Mouse (Mus musculus) limb, embryonic 10.5 days (tissue): Measurements from ENCODE around the gene Zfp692. TPM values are rescaled to one million over a fixed set of nuclear protein-coding genes. Genes with fewer than 3 reads are reported as not detected.
"Not testable (repeated sequence)": the region's sequence is repeated elsewhere in the genome, so short reads cannot be mapped to it uniquely, and the experiment has no call there.

Source experiments
- DNase-seq: peaks from one replicate; pipeline ENCODE4 v3.0.0-alpha.2; 2017; ENCODE audit warnings: low spot score
- H3K27ac ChIP-seq: fragments of 300-500 bp; sonication (generic); 2 replicates; pipeline ENCODE4 v1.5.1; 2016; ENCODE audit warnings: mild to moderate bottlenecking
- H3K27me3 ChIP-seq: fragments of 300-500 bp; sonication (generic); 2 replicates; pipeline ENCODE4 v1.6.1; 2016; ENCODE audit warnings: low read depth, mild to moderate bottlenecking; ENCODE audit not compliant: poor library complexity, severe bottlenecking
- H3K36me3 ChIP-seq: fragments of 300-500 bp; sonication (generic); 2 replicates; pipeline ENCODE4 v1.6.1; 2016; ENCODE audit warnings: mild to moderate bottlenecking, moderate library complexity
- H3K4me1 ChIP-seq: fragments of 300-500 bp; sonication (generic); 2 replicates; pipeline ENCODE4 v1.6.1; 2016
- H3K4me3 ChIP-seq: fragments of 300-500 bp; sonication (generic); 2 replicates; pipeline ENCODE4 v1.5.1; 2016; ENCODE audit warnings: mild to moderate bottlenecking, moderate library complexity
- H3K9me3 ChIP-seq: fragments of 300-500 bp; sonication (generic); replicated peaks from 2 replicates; pipeline ENCODE4 v1.6.1; 2016; ENCODE audit warnings: mild to moderate bottlenecking
- WGBS: fragments of 180-500 bp; shearing (Covaris S2); methylation state at CpG from one replicate; pipeline ENCODE4 v1.1.7; 2016; 5-methylcytosine and 5-hydroxymethylcytosine counted together
- polyA plus RNA-seq: library from polyadenylated mRNA; unstranded; fragments of >200 nt; fragmentation: Nextera tagmentation; extraction: Ambion mirVana; gene quantifications from 2 replicates; pipeline ENCODE4 v1.2.1, GENCODE M21; 2016

Zfp692 gene
- polyA plus RNA-seq, 1 experiment from 2014 or later = 24.0 TPM

DNA sequence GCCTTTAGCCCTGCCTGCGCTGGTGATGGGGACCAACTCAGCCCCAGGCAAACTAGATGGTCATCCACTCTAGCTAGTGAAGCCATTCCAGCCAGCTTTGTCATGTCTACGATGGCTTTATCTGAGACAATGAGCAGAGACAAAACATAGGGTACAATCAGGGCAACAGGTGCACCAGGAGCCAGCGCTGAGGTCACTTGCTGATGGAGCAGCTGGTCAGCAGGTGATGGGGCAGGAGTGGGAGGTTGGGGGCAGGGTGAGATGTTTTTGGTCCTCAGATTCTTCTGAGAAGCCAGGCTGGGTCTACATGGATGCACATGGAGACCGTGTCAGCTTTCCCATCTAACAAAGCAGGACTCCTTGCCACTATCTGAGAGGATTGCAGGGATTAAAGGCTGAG is 16.1 kb upstream of the Zfp692 start:
- H3K27me3 ChIP-seq = no peaks in the 10 kb centered on the region
- H3K4me3 ChIP-seq = no peak overlapping the region
- H3K4me1 ChIP-seq = no peaks in the 10 kb centered on the region
- no peak for DNase-seq
- no peaks in the 10 kb centered on the region for H3K9me3 ChIP-seq
- H3K36me3 ChIP-seq = no peaks in the 10 kb centered on the region
- 89% methylated on average over 4 of the region's 4 CpGs for WGBS
- no peak overlapping the region for H3K27ac ChIP-seq

- WGBS = 49% methylated on average over 4 of the region's 4 CpGs
Observed at GRCm38 (mm10) chr11:58292791-58293190, 14.1 kb upstream of the Zfp692 start.

GRCm38 (mm10) chr11:58297396-58297795 is 9.5 kb upstream of the Zfp692 start:
- Histone ChIP-seq H3K36me3 (no peaks in the 10 kb centered on the region), H3K9me3 (no peaks in the 10 kb centered on the region), H3K4me1 (0 out of 2 replicates have a peak, but pooled peaks cover 8% of the 10 kb centered on the region), H3K27ac (no peak overlapping the region), H3K27me3 (no peaks in the 10 kb centered on the region), H3K4me3 (no peak overlapping the region)
- DNase-seq = no peak
- WGBS = 90% methylated on average over 6 of the region's 6 CpGs

More at GRCm38 (mm10) chr11:58292791-58293190, 14.1 kb upstream of the Zfp692 start:
- Histone ChIP-seq H3K4me3 (no peak overlapping the region), H3K27me3 (no peaks in the 10 kb centered on the region), H3K9me3 (no peaks in the 10 kb centered on the region), H3K4me1 (no peaks in the 10 kb centered on the region), H3K27ac (no peak overlapping the region), H3K36me3 (no peaks in the 10 kb centered on the region)
- no peak for DNase-seq

DNA sequence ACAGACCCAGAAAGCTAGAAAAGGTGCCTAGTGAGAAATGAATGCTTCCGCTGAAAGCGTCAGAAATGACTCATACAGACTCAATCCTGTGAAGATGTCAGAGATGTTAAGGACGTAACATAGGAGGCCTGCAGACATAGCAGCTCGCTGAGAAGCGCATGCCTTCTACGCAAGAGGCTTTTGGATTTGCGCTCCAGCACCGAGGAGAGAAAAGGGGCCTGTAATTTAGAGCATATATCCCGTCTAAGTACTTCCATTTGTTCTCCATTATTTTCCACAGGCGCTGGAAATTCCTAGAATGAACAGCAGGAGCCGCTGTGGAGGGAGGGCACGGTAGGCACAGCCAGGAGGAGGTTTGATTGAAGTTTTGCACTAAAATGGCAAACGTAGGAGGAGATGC is 5.8 kb upstream of the Zfp692 start:
- H3K36me3 ChIP-seq = no peaks in the 10 kb centered on the region
- peak overlapping the region; percentile 66 for H3K4me3 ChIP-seq
- no peaks in the 10 kb centered on the region for H3K27me3 ChIP-seq
- 17% methylated on average over 13 of the region's 13 CpGs for WGBS
- H3K9me3 ChIP-seq = no peaks in the 10 kb centered on the region
- H3K4me1 ChIP-seq = peaks cover 12% of the 10 kb centered on the region
- H3K27ac ChIP-seq = no peak overlapping the region
- peak; percentile 79 for DNase-seq

GRCm38 (mm10) chr11:58301837-58302754 is 4.8 kb upstream of the Zfp692 start:
- peak overlapping the region; percentile 87 for H3K27ac ChIP-seq
- no peaks in the 10 kb centered on the region for H3K9me3 ChIP-seq
- under 1% methylated on average over 36 of the region's 36 CpGs for WGBS
- DNase-seq = peak; percentile 99
- peaks cover 21% of the 10 kb centered on the region for H3K4me1 ChIP-seq
- no peaks in the 10 kb centered on the region for H3K36me3 ChIP-seq
- H3K4me3 ChIP-seq = peak overlapping the region; percentile 66
- no peaks in the 10 kb centered on the region for H3K27me3 ChIP-seq

DNA sequence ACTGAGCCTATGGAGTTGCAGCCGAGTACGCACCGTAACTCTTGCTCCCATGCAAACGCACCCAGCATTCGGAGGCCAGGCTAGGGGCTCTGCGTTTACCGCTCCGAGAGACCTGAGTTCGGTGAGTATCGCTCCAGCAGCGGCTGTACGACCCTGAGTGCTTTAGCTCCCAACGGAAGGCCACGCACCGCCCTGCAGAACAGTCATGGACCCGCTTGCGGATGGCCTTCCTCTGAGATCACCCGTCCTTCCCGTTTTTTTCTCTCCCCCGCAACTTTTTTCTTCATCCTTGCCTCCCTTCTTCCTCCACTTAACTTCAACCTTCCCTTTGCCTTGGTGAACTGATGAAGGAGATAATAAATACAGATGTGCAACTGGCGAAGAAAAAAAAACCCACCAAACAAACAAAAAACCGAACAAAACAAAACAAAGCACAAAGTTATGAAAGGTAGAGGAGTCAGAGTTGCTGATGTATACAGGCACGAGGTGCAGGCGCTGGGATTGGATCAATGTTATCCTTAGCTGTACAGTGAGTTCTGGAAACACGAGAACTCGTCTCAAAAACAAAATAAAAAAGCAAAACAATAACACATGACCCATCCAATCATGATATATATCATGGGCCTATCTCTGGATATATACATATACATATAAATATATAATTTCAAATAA is 4.0 kb upstream of the Zfp692 start:
- DNase-seq = no peak
- H3K9me3 ChIP-seq = no peaks in the 10 kb centered on the region
- H3K27ac ChIP-seq = peak overlapping the region; percentile 87
- peak overlapping the region; percentile 66 for H3K4me3 ChIP-seq
- WGBS = 2% methylated on average over 26 of the region's 26 CpGs
- no peaks in the 10 kb centered on the region for H3K36me3 ChIP-seq
- no peaks in the 10 kb centered on the region for H3K27me3 ChIP-seq
- H3K4me1 ChIP-seq = peaks cover 29% of the 10 kb centered on the region

- Histone ChIP-seq H3K9me3 (no peaks in the 10 kb centered on the region), H3K27me3 (no peaks in the 10 kb centered on the region), H3K4me1 (peaks cover 32% of the 10 kb centered on the region), H3K36me3 (no peaks in the 10 kb centered on the region), H3K27ac (no peak overlapping the region), H3K4me3 (peak overlapping the region; percentile 22; the same call in 1 of the 2 replicates)
- DNase-seq = no peak
- WGBS = 30% methylated on average over 7 of the region's 7 CpGs
Observed at GRCm38 (mm10) chr11:58303594-58303993, 3.3 kb upstream of the Zfp692 start.

GRCm38 (mm10) chr11:58305299-58305698 is 1.6 kb upstream of the Zfp692 start:
- H3K4me3 ChIP-seq, H3K27ac ChIP-seq, DNase-seq, H3K27me3 ChIP-seq, H3K9me3 ChIP-seq: not testable (repeated sequence)
- 93% methylated on average over 8 of the region's 8 CpGs for WGBS
- H3K36me3 ChIP-seq = peaks cover 12% of the 10 kb centered on the region
- peaks cover 32% of the 10 kb centered on the region for H3K4me1 ChIP-seq

GRCm38 (mm10) chr11:58307411-58308080 is 677 bp downstream of the Zfp692 start:
- peak overlapping the region; percentile 64 for H3K4me3 ChIP-seq
- H3K36me3 ChIP-seq = peaks cover 26% of the 10 kb centered on the region
- no peaks in the 10 kb centered on the region for H3K27me3 ChIP-seq
- under 1% methylated on average over 42 of the region's 42 CpGs for WGBS
- H3K27ac ChIP-seq = peak overlapping the region; percentile 84
- peaks cover 24% of the 10 kb centered on the region for H3K4me1 ChIP-seq
- no peaks in the 10 kb centered on the region for H3K9me3 ChIP-seq
- peak; percentile 79 for DNase-seq

- Histone ChIP-seq H3K4me1 (peaks cover 22% of the 10 kb centered on the region), H3K27ac (no peak overlapping the region), H3K27me3 (no peaks in the 10 kb centered on the region), H3K9me3 (no peaks in the 10 kb centered on the region), H3K36me3 (peaks cover 32% of the 10 kb centered on the region), H3K4me3 (no peak overlapping the region)
- WGBS = 95% methylated on average over 9 of the region's 9 CpGs
- DNase-seq = no peak
Observed at GRCm38 (mm10) chr11:58308661-58309060, 1.8 kb downstream of the Zfp692 start.

- Histone ChIP-seq H3K36me3 (peaks cover 84% of the 10 kb centered on the region), H3K9me3 (no peaks in the 10 kb centered on the region), H3K27ac (no peak overlapping the region), H3K4me3 (no peak overlapping the region), H3K27me3 (no peaks in the 10 kb centered on the region), H3K4me1 (peaks cover 4% of the 10 kb centered on the region; the same call in 1 of the 2 replicates)
- whole genome bisulfite sequencing = 90% methylated on average over 6 of the region's 6 CpGs
- no peak for DNase-seq
Observed at GRCm38 (mm10) chr11:58314069-58314468, 7.2 kb downstream of the Zfp692 start.

DNA sequence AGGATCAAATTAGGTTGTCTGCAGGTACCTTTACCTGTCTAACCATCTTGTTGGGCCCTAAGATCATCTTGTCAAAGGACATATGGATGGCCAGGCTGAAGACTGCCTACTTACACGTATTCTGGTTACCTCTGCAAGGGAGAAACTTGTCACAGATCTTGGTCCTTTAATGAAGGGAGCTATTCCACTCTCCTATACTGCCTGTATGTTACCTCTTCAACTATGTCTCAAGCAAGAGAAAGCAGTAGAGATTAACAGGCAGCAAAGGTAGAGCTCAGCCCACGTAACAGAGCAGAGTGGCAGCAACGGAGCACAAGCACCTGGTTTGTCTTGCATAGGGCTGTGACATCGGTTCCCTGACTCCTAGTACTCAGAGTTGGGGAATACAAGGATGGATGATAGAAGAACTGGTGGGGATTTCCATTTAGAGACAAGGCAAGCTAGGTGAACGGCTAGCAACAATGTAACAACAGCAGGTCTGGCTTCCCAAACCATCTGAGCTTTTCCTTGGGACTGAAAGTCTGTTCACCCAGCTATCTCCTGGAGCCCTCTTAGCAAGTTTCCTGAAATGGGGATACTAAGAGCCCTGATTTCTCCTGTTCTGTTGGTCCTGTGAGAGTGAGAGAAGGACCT is 8.8 kb downstream of the Zfp692 start:
- WGBS = 89% methylated on average over 5 of the region's 5 CpGs
- Histone ChIP-seq H3K4me1 (peaks cover 4% of the 10 kb centered on the region; the same call in 1 of the 2 replicates), H3K36me3 (peaks cover 74% of the 10 kb centered on the region), H3K27me3 (no peaks in the 10 kb centered on the region), H3K4me3 (no peak overlapping the region), H3K27ac (no peak overlapping the region), H3K9me3 (no peaks in the 10 kb centered on the region)
- no peak for DNase-seq
